Mouse (Mus musculus): ENCODE results near the gene Pde5a. TPM values are rescaled to one million over a fixed set of nuclear protein-coding genes. Genes with fewer than 3 reads are reported as not detected.

The Pde5a gene
- polyA plus RNA-seq, 1 experiment from 2014 or later: 31.6 TPM

DNA sequence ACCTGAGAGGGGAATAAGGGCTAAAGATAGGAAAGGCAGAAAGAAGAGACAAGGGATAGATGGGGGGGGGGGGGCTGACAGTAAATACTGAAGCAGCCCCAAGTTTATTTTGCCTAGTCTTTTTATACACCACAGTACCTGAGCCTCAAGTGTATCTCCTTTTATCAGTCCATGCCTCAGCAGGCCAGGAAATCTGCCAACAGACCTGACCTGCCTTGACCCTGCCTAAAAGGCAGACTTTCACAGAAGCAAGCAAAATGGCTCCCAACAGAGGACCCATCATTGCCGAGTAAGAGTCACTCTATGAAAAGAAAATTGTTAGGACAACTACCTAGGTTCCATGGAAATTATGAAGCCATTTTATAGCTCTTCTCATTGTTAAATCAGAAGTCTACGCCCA lies 179.1 kb downstream of the Pde5a start:
- Histone ChIP-seq H3K27me3 (replicated peaks; ENCODE audit: control insufficient read depth, insufficient read depth, low read length) (no peaks in the 10 kb centered on the region), H3K27ac (ENCODE audit: low read depth) (no peak overlapping the region), H3K4me1 (replicated peaks; ENCODE audit: control insufficient read depth, insufficient read depth, low read length) (0 out of 2 replicates have a peak, but pooled peaks cover 4% of the 10 kb centered on the region), H3K9me3 (ENCODE audit: control insufficient read depth, low read length) (no peaks in the 10 kb centered on the region), H3K4me2 (ENCODE audit: low read length) (no peak overlapping the region), H3K4me3 (ENCODE audit: low read depth, low read length) (no peak overlapping the region), H3K36me3 (ENCODE audit: control insufficient read depth, insufficient read depth, low read length) (no peaks in the 10 kb centered on the region), H3K9ac (ENCODE audit: low read length) (no peak overlapping the region)
- ATAC-seq (replicated peaks; ENCODE audit: low FRiP score, low TSS enrichment, low read depth) (no peak), DNase-seq (ENCODE audit: low spot score) (no peak)
- WGBS: 91% methylated on average over 2 of the region's 2 CpGs

Other genes starting within 250 kb of the Pde5a start
- gene Fnbp1l, start 109.2 kb upstream of the Pde5a start, polyA plus RNA-seq (2014; fragmentation: Nextera tagmentation; extraction: Ambion mirVana): 52.9 and 53.3 TPM in 2 replicates
- gene Fabp2, start 166.1 kb downstream of the Pde5a start, polyA plus RNA-seq (2014; fragmentation: Nextera tagmentation; extraction: Ambion mirVana): 100 and 126 TPM in 2 replicates
- not detected in 2 replicates for gene Gm10959, start 190.4 kb downstream of the Pde5a start, polyA plus RNA-seq (2014; fragmentation: Nextera tagmentation; extraction: Ambion mirVana)
- gene 1810037I17Rik, start 195.3 kb downstream of the Pde5a start, polyA plus RNA-seq (2014; fragmentation: Nextera tagmentation; extraction: Ambion mirVana): 125 and 132 TPM in 2 replicates

Measured in intestine, embryonic 14.5 days (tissue).